In genomic region chr16:24740714-24741113, GRCm38 (mm10) we compare ENCODE assay signal across 19 mouse cellular contexts.
DNase-seq lines count a peak whose midpoint lies in the region; ATAC-seq and TF ChIP-seq lines count a peak whose summit lies in the region.
"Had no signal": no experiment of that assay in that cellular context is flagged by ENCODE, and none has a peak within 500 bp of the region (broad histone marks: within the 10 kb centered on the region; RNA-seq: fewer than 3 reads in every experiment).

No protein-coding gene starts in this region.

- DNase-seq in gastrocnemius, adult 2 months = no peak
- no peak for DNase-seq in gastrocnemius, adult 18-20 months (ENCODE audit: low spot score)
- no peak for DNase-seq in midbrain, embryonic 11.5 days (ENCODE audit: low spot score, missing footprints)
- no peak for DNase-seq in stomach, postnatal 0 days (ENCODE audit: low spot score)
- DNase-seq: adrenal gland, adult 2 months; adrenal gland, postnatal 25 days; cerebellum, adult 2 months; cerebellum, postnatal 10 days; gastrocnemius, postnatal 36 days; heart, adult 18-20 months; heart, postnatal 36 days had no signal

- H3K27ac ChIP-seq in gastrocnemius, adult 2 months = no peak overlapping the region
- no peak overlapping the region for H3K27ac ChIP-seq in intestine, postnatal 0 days (ENCODE audit: low read depth, low read length)
- no peak overlapping the region for H3K27ac ChIP-seq in intestine, embryonic 15.5 days
- H3K27ac ChIP-seq in midbrain, embryonic 11.5 days (ENCODE audit: low read depth, low read length) = no peak overlapping the region
- H3K27ac ChIP-seq in midbrain, embryonic 16.5 days (ENCODE audit: low read length) = no peak overlapping the region
- H3K27ac ChIP-seq in stomach, postnatal 0 days (replicated peaks) = no peak overlapping the region
- H3K27ac ChIP-seq: embryonic facial prominence, embryonic 10.5 days; forebrain, embryonic 15.5 days; hindbrain, embryonic 12.5 days had no signal

- no peak overlapping the region for H3K4me3 ChIP-seq in gastrocnemius, adult 2 months
- H3K4me3 ChIP-seq in intestine, postnatal 0 days (ENCODE audit: low read depth, low read length) = no peak overlapping the region
- no peak overlapping the region for H3K4me3 ChIP-seq in intestine, embryonic 15.5 days (replicated peaks)
- no peak overlapping the region for H3K4me3 ChIP-seq in midbrain, embryonic 11.5 days (ENCODE audit: low read depth, low read length)
- no peak overlapping the region for H3K4me3 ChIP-seq in midbrain, embryonic 16.5 days (ENCODE audit: low read depth, low read length)
- H3K4me3 ChIP-seq in stomach, postnatal 0 days (ENCODE audit: low read depth, low read length) = no peak overlapping the region
- H3K4me3 ChIP-seq: embryonic facial prominence, embryonic 10.5 days; forebrain, embryonic 15.5 days; heart, embryonic 12.5 days; hindbrain, embryonic 12.5 days had no signal

- H3K27me3 ChIP-seq in intestine, postnatal 0 days (replicated peaks; ENCODE audit: control insufficient read depth, insufficient read depth, low read length) = no peaks in the 10 kb centered on the region
- no peaks in the 10 kb centered on the region for H3K27me3 ChIP-seq in intestine, embryonic 15.5 days (replicated peaks)
- no peaks in the 10 kb centered on the region for H3K27me3 ChIP-seq in midbrain, embryonic 11.5 days (ENCODE audit: control insufficient read depth, insufficient read depth, low read length)
- H3K27me3 ChIP-seq in midbrain, embryonic 16.5 days (ENCODE audit: control insufficient read depth, insufficient read depth, low read depth, low read length) = no peaks in the 10 kb centered on the region
- H3K27me3 ChIP-seq in stomach, postnatal 0 days (ENCODE audit: control insufficient read depth, insufficient read depth, low read length) = no peaks in the 10 kb centered on the region
- H3K27me3 ChIP-seq: forebrain, embryonic 15.5 days; heart, embryonic 12.5 days; hindbrain, embryonic 12.5 days had no signal

- ATAC-seq in intestine, postnatal 0 days = no peak
- no peak for ATAC-seq in intestine, embryonic 15.5 days
- ATAC-seq in midbrain, embryonic 11.5 days (ENCODE audit: low FRiP score) = peak; percentile 63; the same call in 1 of the 2 replicates
- ATAC-seq in midbrain, embryonic 16.5 days = no peak
- no peak for ATAC-seq in stomach, postnatal 0 days (ENCODE audit: low FRiP score, low TSS enrichment)
- ATAC-seq: forebrain, embryonic 15.5 days; hindbrain, embryonic 16.5 days had no signal

- H3K4me1 ChIP-seq in intestine, postnatal 0 days (replicated peaks; ENCODE audit: control insufficient read depth, insufficient read depth, low read length) = no peaks in the 10 kb centered on the region
- no peaks in the 10 kb centered on the region for H3K4me1 ChIP-seq in intestine, embryonic 15.5 days (replicated peaks)
- peaks cover 4% of the 10 kb centered on the region for H3K4me1 ChIP-seq in midbrain, embryonic 11.5 days (ENCODE audit: control insufficient read depth, insufficient read depth, low read length)
- H3K4me1 ChIP-seq in midbrain, embryonic 16.5 days (ENCODE audit: control insufficient read depth, insufficient read depth, low read length) = 0 out of 2 replicates have a peak, but pooled peaks cover 4% of the 10 kb centered on the region
- H3K4me1 ChIP-seq in stomach, postnatal 0 days (replicated peaks; ENCODE audit: control insufficient read depth, insufficient read depth) = no peaks in the 10 kb centered on the region
- H3K4me1 ChIP-seq: forebrain, embryonic 15.5 days had no signal

- no peak for TF ChIP-seq EP300 in stomach, postnatal 0 days (optimal IDR thresholded peaks at IDR 0.05)

- no peak overlapping the region for H3K4me2 ChIP-seq in intestine, postnatal 0 days (replicated peaks; ENCODE audit: low read depth)
- no peak overlapping the region for H3K4me2 ChIP-seq in intestine, embryonic 15.5 days (replicated peaks)
- no peak overlapping the region for H3K4me2 ChIP-seq in midbrain, embryonic 11.5 days
- no peak overlapping the region for H3K4me2 ChIP-seq in midbrain, embryonic 16.5 days (ENCODE audit: low read length)
- no peak overlapping the region for H3K4me2 ChIP-seq in stomach, postnatal 0 days (replicated peaks; ENCODE audit: low read depth)
- H3K4me2 ChIP-seq: forebrain, embryonic 15.5 days; heart, embryonic 12.5 days; hindbrain, embryonic 12.5 days had no signal

- intact Hi-C loops in gastrocnemius, adult 2 months (cut with DNase I) = no loop called here

- TF ChIP-seq CTCF in gastrocnemius, adult 2 months (IDR thresholded peaks at IDR 0.05) = 0 out of 2 replicates have a peak, but pooled peaks have one; percentile 1
- TF ChIP-seq CTCF in intestine, postnatal 0 days (IDR thresholded peaks at IDR 0.05; ENCODE audit: low read depth) = peak; percentile 20; the same call in 1 of the 2 replicates
- TF ChIP-seq CTCF in stomach, postnatal 0 days (IDR thresholded peaks at IDR 0.05; ENCODE audit: low read depth) = peak; percentile 46

- no peaks in the 10 kb centered on the region for H3K9me3 ChIP-seq in intestine, postnatal 0 days (ENCODE audit: control insufficient read depth)
- no peaks in the 10 kb centered on the region for H3K9me3 ChIP-seq in intestine, embryonic 15.5 days
- H3K9me3 ChIP-seq in midbrain, embryonic 11.5 days (ENCODE audit: control insufficient read depth, low read length) = no peaks in the 10 kb centered on the region
- no peaks in the 10 kb centered on the region for H3K9me3 ChIP-seq in midbrain, embryonic 16.5 days (replicated peaks; ENCODE audit: control insufficient read depth, low read length, poor library complexity, severe bottlenecking)
- no peaks in the 10 kb centered on the region for H3K9me3 ChIP-seq in stomach, postnatal 0 days (ENCODE audit: control insufficient read depth, low read length)
- H3K9me3 ChIP-seq: embryonic facial prominence, embryonic 10.5 days; forebrain, embryonic 15.5 days; heart, embryonic 12.5 days; hindbrain, embryonic 12.5 days had no signal

- 92% methylated on average over 4 of the region's 4 CpGs for WGBS in intestine, postnatal 0 days
- 87% methylated on average over 4 of the region's 4 CpGs for WGBS in intestine, embryonic 15.5 days
- 84% methylated on average over 4 of the region's 4 CpGs for WGBS in midbrain, embryonic 11.5 days
- 76% methylated on average over 4 of the region's 4 CpGs for WGBS in midbrain, embryonic 16.5 days
- WGBS in stomach, postnatal 0 days = 71% methylated on average over 4 of the region's 4 CpGs

- H3K9ac ChIP-seq in intestine, postnatal 0 days (ENCODE audit: low read depth, low read length) = no peak overlapping the region
- no peak overlapping the region for H3K9ac ChIP-seq in intestine, embryonic 15.5 days
- no peak overlapping the region for H3K9ac ChIP-seq in midbrain, embryonic 11.5 days (ENCODE audit: low read length)
- H3K9ac ChIP-seq in midbrain, embryonic 16.5 days (ENCODE audit: low read depth, low read length) = no peak overlapping the region
- H3K9ac ChIP-seq in stomach, postnatal 0 days (ENCODE audit: low read length) = no peak overlapping the region
- H3K9ac ChIP-seq: forebrain, embryonic 15.5 days; heart, embryonic 12.5 days; hindbrain, embryonic 12.5 days had no signal

- H3K36me3 ChIP-seq in intestine, postnatal 0 days (ENCODE audit: control insufficient read depth, insufficient read depth) = no peaks in the 10 kb centered on the region
- H3K36me3 ChIP-seq in intestine, embryonic 15.5 days = no peaks in the 10 kb centered on the region
- H3K36me3 ChIP-seq in midbrain, embryonic 11.5 days (ENCODE audit: control insufficient read depth, insufficient read depth, low read length) = no peaks in the 10 kb centered on the region
- no peaks in the 10 kb centered on the region for H3K36me3 ChIP-seq in midbrain, embryonic 16.5 days (ENCODE audit: control insufficient read depth, insufficient read depth, low read length)
- no peaks in the 10 kb centered on the region for H3K36me3 ChIP-seq in stomach, postnatal 0 days (ENCODE audit: control insufficient read depth, insufficient read depth, low read length)
- H3K36me3 ChIP-seq: embryonic facial prominence, embryonic 10.5 days; forebrain, embryonic 15.5 days; heart, embryonic 12.5 days; hindbrain, embryonic 12.5 days had no signal
